Mouse (Mus musculus) C2C12 (cell line): Measurements from ENCODE around the gene Ubac2.

Experiments
- CEBPB ChIP-seq: IDR thresholded peaks from one replicate; pipeline ENCODE4 v1.6.1; 2011; ENCODE audit warnings: low read depth, mild to moderate bottlenecking, control low read depth, moderate library complexity
- CTCF ChIP-seq: IDR thresholded peaks from one replicate; pipeline ENCODE4 v1.5.1; 2011; ENCODE audit not compliant: control insufficient read depth, insufficient read depth, insufficient read length
- FOSL1 ChIP-seq: IDR thresholded peaks from one replicate; pipeline ENCODE4 v1.8.0; 2011; ENCODE audit warnings: mild to moderate bottlenecking, low read length; ENCODE audit not compliant: poor library complexity, insufficient read depth, severe bottlenecking
- MAX ChIP-seq: IDR thresholded peaks from one replicate; pipeline ENCODE4 v1.6.1; 2011; ENCODE audit warnings: mild to moderate bottlenecking, control low read depth
- MYOD1 ChIP-seq: IDR thresholded peaks from one replicate; pipeline ENCODE4 v1.6.1; 2011; ENCODE audit warnings: low read depth; ENCODE audit not compliant: control insufficient read depth, insufficient read length
- USF1 ChIP-seq: IDR thresholded peaks from one replicate; pipeline ENCODE4 v1.6.1; 2011; ENCODE audit warnings: low read depth, mild to moderate bottlenecking, control low read depth, moderate library complexity

GRCm38 (mm10) chr14:121926901-121927300, 48.5 kb downstream of the Ubac2 start:
- no peak for TF ChIP-seq CTCF
- TF ChIP-seq MYOD1, result no peak
- no peak for TF ChIP-seq USF1
- no peak for TF ChIP-seq MAX
- TF ChIP-seq CEBPB, result no peak
- TF ChIP-seq FOSL1, result no peak
